Mouse (Mus musculus): ENCODE measurements around the gene Olfr885. TPM values are rescaled to one million over a fixed set of nuclear protein-coding genes. Genes with fewer than 3 reads are reported as not detected.

Olfr885 gene
- polyA plus RNA-seq (2014; fragmentation: Illumina TruSeq; extraction: RNeasy Lipid Tissue Mini Kit (QIAGEN cat#74804); ENCODE audit: low read depth, low replicate concordance), result not detected

DNA sequence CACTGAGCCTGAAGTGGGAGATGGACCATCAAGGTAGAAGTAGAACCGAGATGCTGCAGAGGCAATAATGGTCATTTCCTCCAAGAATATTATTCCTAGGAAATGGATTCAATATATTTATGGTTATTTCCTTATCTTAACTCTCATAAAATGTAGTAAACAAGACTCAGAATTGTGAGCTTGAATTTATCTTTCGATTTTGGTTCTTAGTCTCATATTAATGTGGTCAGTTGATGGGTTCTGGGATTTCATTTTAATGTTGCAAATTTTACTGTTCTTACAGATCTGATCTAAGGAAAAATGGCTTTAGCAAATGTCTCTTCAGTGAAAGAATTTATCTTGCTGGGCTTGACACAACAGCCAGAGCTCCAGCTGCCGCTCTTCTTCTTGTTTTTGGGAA is at the start of gene Olfr885:
Gene Olfr885, plus strand, starts transcription at position 301 of the 400 bp plus-strand sequence.

GRCm38 (mm10) chr9:38025508-38025907 is 35.6 kb upstream of the Olfr885 start, which contains the start of gene Olfr883:
Gene Olfr883 (plus strand): TSS chr9:38025808.

DNA sequence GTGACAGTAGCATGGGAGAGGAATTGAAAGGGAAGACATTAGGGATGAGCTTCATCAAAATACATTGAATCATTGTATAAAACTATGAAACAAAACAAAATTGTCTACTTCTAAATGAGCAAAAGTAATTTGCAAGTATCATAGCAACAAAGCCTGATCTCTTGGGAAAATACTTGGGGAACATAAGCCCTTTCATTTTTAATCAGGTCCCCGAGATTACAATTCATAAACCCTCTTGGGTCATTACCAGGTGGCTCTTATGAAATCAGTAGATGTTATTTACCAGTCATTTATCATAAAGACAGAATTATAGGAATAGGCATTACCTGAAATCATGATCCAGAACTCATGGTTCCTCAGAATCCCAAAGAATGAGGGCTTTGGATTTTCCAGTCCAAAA is 14.9 kb upstream of the Olfr885 start, which contains the start of gene Olfr884:
Gene Olfr884, plus strand, starts transcription at position 301 of the 400 bp plus-strand sequence.

GRCm38 (mm10) chr9:38083772-38084171 is 22.6 kb downstream of the Olfr885 start, which contains the start of gene Olfr887:
Gene Olfr887 (plus strand): TSS chr9:38084072.

GRCm38 (mm10) chr9:38107828-38108227 is 46.7 kb downstream of the Olfr885 start, which contains the start of gene Olfr888:
Gene Olfr888 (plus strand): TSS chr9:38108128.

Other genes starting within 250 kb of the Olfr885 start
- gene Olfr877, start 207.1 kb upstream of the Olfr885 start, polyA plus RNA-seq (2014; fragmentation: Illumina TruSeq; extraction: RNeasy Lipid Tissue Mini Kit (QIAGEN cat#74804); ENCODE audit: low read depth, low replicate concordance), result not detected
- not detected for gene Olfr145, start 164.6 kb upstream of the Olfr885 start, polyA plus RNA-seq (2014; fragmentation: Illumina TruSeq; extraction: RNeasy Lipid Tissue Mini Kit (QIAGEN cat#74804); ENCODE audit: low read depth, low replicate concordance)
- not detected for gene Olfr878, start 143.5 kb upstream of the Olfr885 start, polyA plus RNA-seq (2014; fragmentation: Illumina TruSeq; extraction: RNeasy Lipid Tissue Mini Kit (QIAGEN cat#74804); ENCODE audit: low read depth, low replicate concordance)
- gene Olfr881, start 69.5 kb upstream of the Olfr885 start, polyA plus RNA-seq (2014; fragmentation: Illumina TruSeq; extraction: RNeasy Lipid Tissue Mini Kit (QIAGEN cat#74804); ENCODE audit: low read depth, low replicate concordance), result not detected
- not detected for gene Olfr883, start 35.5 kb upstream of the Olfr885 start, polyA plus RNA-seq (2014; fragmentation: Illumina TruSeq; extraction: RNeasy Lipid Tissue Mini Kit (QIAGEN cat#74804); ENCODE audit: low read depth, low replicate concordance)
- not detected for gene Olfr884, start 14.8 kb upstream of the Olfr885 start, polyA plus RNA-seq (2014; fragmentation: Illumina TruSeq; extraction: RNeasy Lipid Tissue Mini Kit (QIAGEN cat#74804); ENCODE audit: low read depth, low replicate concordance)
- not detected for gene Olfr887, start 22.8 kb downstream of the Olfr885 start, polyA plus RNA-seq (2014; fragmentation: Illumina TruSeq; extraction: RNeasy Lipid Tissue Mini Kit (QIAGEN cat#74804); ENCODE audit: low read depth, low replicate concordance)
- gene Olfr888, start 46.8 kb downstream of the Olfr885 start, polyA plus RNA-seq (2014; fragmentation: Illumina TruSeq; extraction: RNeasy Lipid Tissue Mini Kit (QIAGEN cat#74804); ENCODE audit: low read depth, low replicate concordance), result not detected
- gene Olfr889, start 53.9 kb downstream of the Olfr885 start, polyA plus RNA-seq (2014; fragmentation: Illumina TruSeq; extraction: RNeasy Lipid Tissue Mini Kit (QIAGEN cat#74804); ENCODE audit: low read depth, low replicate concordance), result not detected
- gene Olfr890, start 81.2 kb downstream of the Olfr885 start, polyA plus RNA-seq (2014; fragmentation: Illumina TruSeq; extraction: RNeasy Lipid Tissue Mini Kit (QIAGEN cat#74804); ENCODE audit: low read depth, low replicate concordance), result not detected
- not detected for gene Olfr891, start 119.5 kb downstream of the Olfr885 start, polyA plus RNA-seq (2014; fragmentation: Illumina TruSeq; extraction: RNeasy Lipid Tissue Mini Kit (QIAGEN cat#74804); ENCODE audit: low read depth, low replicate concordance)
- gene Olfr893, start 147.0 kb downstream of the Olfr885 start, polyA plus RNA-seq (2014; fragmentation: Illumina TruSeq; extraction: RNeasy Lipid Tissue Mini Kit (QIAGEN cat#74804); ENCODE audit: low read depth, low replicate concordance), result not detected
- gene Olfr894, start 156.7 kb downstream of the Olfr885 start, polyA plus RNA-seq (2014; fragmentation: Illumina TruSeq; extraction: RNeasy Lipid Tissue Mini Kit (QIAGEN cat#74804); ENCODE audit: low read depth, low replicate concordance), result not detected
- not detected for gene Olfr143, start 191.5 kb downstream of the Olfr885 start, polyA plus RNA-seq (2014; fragmentation: Illumina TruSeq; extraction: RNeasy Lipid Tissue Mini Kit (QIAGEN cat#74804); ENCODE audit: low read depth, low replicate concordance)
- gene Olfr895, start 206.5 kb downstream of the Olfr885 start, polyA plus RNA-seq (2014; fragmentation: Illumina TruSeq; extraction: RNeasy Lipid Tissue Mini Kit (QIAGEN cat#74804); ENCODE audit: low read depth, low replicate concordance), result not detected
- gene Olfr896-ps1, start 229.8 kb downstream of the Olfr885 start, polyA plus RNA-seq (2014; fragmentation: Illumina TruSeq; extraction: RNeasy Lipid Tissue Mini Kit (QIAGEN cat#74804); ENCODE audit: low read depth, low replicate concordance), result not detected